Mouse (Mus musculus): Measurements from ENCODE around the gene Rab40c.

The Rab40c gene

GRCm38 (mm10) chr17:25843122-25843521 lies 76.4 kb downstream of the Rab40c start:
- no peak for DNase-seq (ENCODE audit: low spot score)

GRCm38 (mm10) chr17:25842509-25842908 lies 77.0 kb downstream of the Rab40c start:
- no peak for DNase-seq (ENCODE audit: low spot score)

GRCm38 (mm10) chr17:25841117-25841880 lies 78.2 kb downstream of the Rab40c start, which contains the start of gene Gm20683:
Gm20683 (minus strand) TSS chr17:25841763.
- DNase-seq (ENCODE audit: low spot score) = no peak

- no peak for DNase-seq (ENCODE audit: low spot score)
These were observed 79.0 kb downstream of the Rab40c start for GRCm38 (mm10) chr17:25840519-25840918.

GRCm38 (mm10) chr17:25839455-25840235 lies 79.9 kb downstream of the Rab40c start:
- DNase-seq (ENCODE audit: low spot score) = no peak

- no peak for DNase-seq (ENCODE audit: low spot score)
These were observed 80.6 kb downstream of the Rab40c start for GRCm38 (mm10) chr17:25838904-25839303.

GRCm38 (mm10) chr17:25837533-25837932 lies 82.0 kb downstream of the Rab40c start:
- DNase-seq (ENCODE audit: low spot score) = no peak

- no peak for DNase-seq (ENCODE audit: low spot score)
These were observed 82.5 kb downstream of the Rab40c start, which contains the start of gene Rhbdl1 for GRCm38 (mm10) chr17:25837076-25837410. Rhbdl1 (minus strand) TSS chr17:25837295.

- no peak for DNase-seq (ENCODE audit: low spot score)
These were observed 83.0 kb downstream of the Rab40c start for GRCm38 (mm10) chr17:25836397-25837075.

- no peak for DNase-seq (ENCODE audit: low spot score)
These were observed 83.7 kb downstream of the Rab40c start for GRCm38 (mm10) chr17:25835816-25836215.

- DNase-seq (ENCODE audit: low spot score) = no peak
These were observed 84.2 kb downstream of the Rab40c start for GRCm38 (mm10) chr17:25835301-25835700.

- no peak for DNase-seq (ENCODE audit: low spot score)
These were observed 84.8 kb downstream of the Rab40c start for GRCm38 (mm10) chr17:25834595-25835222.

GRCm38 (mm10) chr17:25833961-25834594 lies 85.4 kb downstream of the Rab40c start:
- DNase-seq (ENCODE audit: low spot score) = no peak

- DNase-seq (ENCODE audit: low spot score) = peak; percentile 95
These were observed 86.2 kb downstream of the Rab40c start, which contains the start of gene Stub1 for GRCm38 (mm10) chr17:25833291-25833663. Stub1 (minus strand) TSS chr17:25833404.

- DNase-seq (ENCODE audit: low spot score) = peak; percentile 99
These were observed 86.9 kb downstream of the Rab40c start for GRCm38 (mm10) chr17:25832436-25833290.

Data from MN1 (cell line).